Mouse (Mus musculus): Measurements from ENCODE around the gene Pate4. TPM values are rescaled to one million over a fixed set of nuclear protein-coding genes. Genes with fewer than 3 reads are reported as not detected.
A peak's percentile ranks its signal among the peaks of the same experiment; 100 is the strongest.
"Not testable (repeated sequence)": the region's sequence is repeated elsewhere in the genome, so short reads cannot be mapped to it uniquely, and the experiment has no call there.

Pate4 gene
- polyA plus RNA-seq (2015; fragmentation: Nextera tagmentation; extraction: Ambion mirVana), result not detected in 2 replicates

GRCm38 (mm10) chr9:35611841-35612240 lies at the start of gene Pate4:
Gene Pate4, minus strand, starts transcription at chr9:35611941.
- Histone ChIP-seq H3K4me1 (no peaks in the 10 kb centered on the region), H3K36me3 (no peaks in the 10 kb centered on the region), H3K4me3 (replicated peaks) (no peak within 1 kb of the TSS), H3K9ac (no peak within 1 kb of the TSS), H3K27me3 (no peaks in the 10 kb centered on the region; the same call in 1 of the 2 replicates), H3K4me2 (no peak within 1 kb of the TSS), H3K9me3 (replicated peaks) (no peaks in the 10 kb centered on the region), H3K27ac (no peak within 1 kb of the TSS)
- WGBS, result 89% methylated on average over 1 of the region's 1 CpGs
- no peak for ATAC-seq (replicated peaks; ENCODE audit: low FRiP score)

GRCm38 (mm10) chr9:35648102-35648501 lies 36.4 kb upstream of the Pate4 start, which contains the start of gene Pate3:
Gene Pate3, minus strand, starts transcription at chr9:35648202.
- H3K27me3 ChIP-seq, result no peaks in the 10 kb centered on the region
- H3K4me1 ChIP-seq, result no peaks in the 10 kb centered on the region
- no peaks in the 10 kb centered on the region for H3K36me3 ChIP-seq
- 74% methylated on average over 1 of the region's 1 CpGs for WGBS
- H3K27ac ChIP-seq, result no peak within 1 kb of the TSS
- no peak within 1 kb of the TSS for H3K9ac ChIP-seq
- no peaks in the 10 kb centered on the region for H3K9me3 ChIP-seq (replicated peaks)
- H3K4me2 ChIP-seq, result no peak within 1 kb of the TSS
- no peak within 1 kb of the TSS for H3K4me3 ChIP-seq (replicated peaks)
- no peak for ATAC-seq (replicated peaks; ENCODE audit: low FRiP score)

- Histone ChIP-seq H3K9ac (no peak overlapping the region), H3K27ac (no peak overlapping the region), H3K4me3 (replicated peaks) (no peak overlapping the region), H3K9me3 (replicated peaks) (no peaks in the 10 kb centered on the region), H3K4me1 (no peaks in the 10 kb centered on the region), H3K27me3 (no peaks in the 10 kb centered on the region), H3K36me3 (no peaks in the 10 kb centered on the region), H3K4me2 (no peak overlapping the region)
- WGBS, result 91% methylated on average over 1 of the region's 1 CpGs
- no peak for ATAC-seq (replicated peaks; ENCODE audit: low FRiP score)
Measured at GRCm38 (mm10) chr9:35632981-35633380, 21.2 kb upstream of the Pate4 start.

- H3K4me1 ChIP-seq; H3K27me3 ChIP-seq; H3K4me3 ChIP-seq (replicated peaks); H3K9ac ChIP-seq; H3K9me3 ChIP-seq (replicated peaks); H3K27ac ChIP-seq; ATAC-seq (replicated peaks; ENCODE audit: low FRiP score); H3K4me2 ChIP-seq; H3K36me3 ChIP-seq: not testable (repeated sequence)
- 62% methylated on average over 2 of the region's 2 CpGs for WGBS
Measured at GRCm38 (mm10) chr9:35616784-35617183, 5.0 kb upstream of the Pate4 start.

- Histone ChIP-seq H3K4me2 (no peak overlapping the region), H3K4me3 (replicated peaks) (no peak overlapping the region), H3K27ac (no peak overlapping the region), H3K9ac (no peak overlapping the region), H3K36me3 (no peaks in the 10 kb centered on the region), H3K9me3 (replicated peaks) (no peaks in the 10 kb centered on the region), H3K27me3 (no peaks in the 10 kb centered on the region; the same call in 1 of the 2 replicates), H3K4me1 (no peaks in the 10 kb centered on the region)
- no peak for ATAC-seq (replicated peaks; ENCODE audit: low FRiP score)
- 20% methylated on average over 2 of the region's 2 CpGs for WGBS
Measured at GRCm38 (mm10) chr9:35614005-35614404, 2.3 kb upstream of the Pate4 start.

GRCm38 (mm10) chr9:35607647-35608405 lies 3.9 kb downstream of the Pate4 start:
- H3K4me3 ChIP-seq (replicated peaks), result no peak overlapping the region
- no peaks in the 10 kb centered on the region for H3K9me3 ChIP-seq (replicated peaks)
- no peak overlapping the region for H3K4me2 ChIP-seq
- no peak overlapping the region for H3K9ac ChIP-seq
- no peaks in the 10 kb centered on the region for H3K27me3 ChIP-seq
- no peak for ATAC-seq (replicated peaks; ENCODE audit: low FRiP score)
- no peaks in the 10 kb centered on the region for H3K4me1 ChIP-seq
- WGBS, result 74% methylated on average over 8 of the region's 8 CpGs
- H3K36me3 ChIP-seq, result no peaks in the 10 kb centered on the region
- H3K27ac ChIP-seq, result no peak overlapping the region

- ATAC-seq (replicated peaks; ENCODE audit: low FRiP score), result peak; percentile 60; the same call in 1 of the 2 replicates
- no peak overlapping the region for H3K9ac ChIP-seq
Measured at GRCm38 (mm10) chr9:35592903-35593302, 18.8 kb downstream of the Pate4 start.

GRCm38 (mm10) chr9:35587674-35588073 lies 24.1 kb downstream of the Pate4 start:
- 71% methylated on average over 1 of the region's 1 CpGs for WGBS
- ATAC-seq (replicated peaks; ENCODE audit: low FRiP score), result no peak
- no peak overlapping the region for H3K9ac ChIP-seq

More at GRCm38 (mm10) chr9:35592903-35593302, 18.8 kb downstream of the Pate4 start:
- H3K36me3 ChIP-seq, result no peaks in the 10 kb centered on the region
- 10% methylated on average over 2 of the region's 2 CpGs for WGBS
- no peaks in the 10 kb centered on the region for H3K9me3 ChIP-seq (replicated peaks)
- no peak overlapping the region for H3K4me2 ChIP-seq
- no peaks in the 10 kb centered on the region for H3K27me3 ChIP-seq
- no peaks in the 10 kb centered on the region for H3K4me1 ChIP-seq
- H3K27ac ChIP-seq, result no peak overlapping the region
- no peak overlapping the region for H3K4me3 ChIP-seq (replicated peaks)

GRCm38 (mm10) chr9:35574416-35574815 lies 37.3 kb downstream of the Pate4 start:
- no peak for ATAC-seq (replicated peaks; ENCODE audit: low FRiP score)
- H3K36me3 ChIP-seq, result no peaks in the 10 kb centered on the region
- peak overlapping the region; percentile 31 for H3K4me3 ChIP-seq (replicated peaks)
- peak overlapping the region; percentile 54 for H3K4me2 ChIP-seq
- H3K27me3 ChIP-seq, result peaks cover 33% of the 10 kb centered on the region
- H3K9me3 ChIP-seq (replicated peaks), result no peaks in the 10 kb centered on the region
- 4% methylated on average over 32 of the region's 32 CpGs for WGBS
- H3K27ac ChIP-seq, result no peak overlapping the region
- peaks cover 8% of the 10 kb centered on the region; the same call in 1 of the 2 replicates for H3K4me1 ChIP-seq
- no peak overlapping the region for H3K9ac ChIP-seq

More at GRCm38 (mm10) chr9:35587674-35588073, 24.1 kb downstream of the Pate4 start:
- H3K27ac ChIP-seq, result no peak overlapping the region
- no peaks in the 10 kb centered on the region for H3K4me1 ChIP-seq
- no peak overlapping the region for H3K4me3 ChIP-seq (replicated peaks)
- no peaks in the 10 kb centered on the region for H3K36me3 ChIP-seq
- no peaks in the 10 kb centered on the region for H3K9me3 ChIP-seq (replicated peaks)
- no peaks in the 10 kb centered on the region for H3K27me3 ChIP-seq
- H3K4me2 ChIP-seq, result no peak overlapping the region

GRCm38 (mm10) chr9:35570663-35571062 lies 41.1 kb downstream of the Pate4 start:
- WGBS, result 6% methylated on average over 5 of the region's 5 CpGs

GRCm38 (mm10) chr9:35569571-35570534 lies 41.9 kb downstream of the Pate4 start, which contains the start of the genes Pate2 and Hyls1:
Gene Pate2, plus strand, starts transcription at chr9:35570284.
Gene Hyls1, minus strand, starts transcription at chr9:35570398.
- H3K4me1 ChIP-seq, result peaks cover 12% of the 10 kb centered on the region; the same call in 1 of the 2 replicates
- peaks cover 26% of the 10 kb centered on the region for H3K27me3 ChIP-seq
- peaks cover 33% of the 10 kb centered on the region for H3K36me3 ChIP-seq
- peak within 1 kb of the TSS; percentile 83 for H3K9ac ChIP-seq
- peak within 1 kb of the TSS; percentile 95 for H3K27ac ChIP-seq
- peak within 1 kb of the TSS; percentile 88 for H3K4me3 ChIP-seq (replicated peaks)
- under 1% methylated on average over 86 of the region's 86 CpGs for WGBS
- peak; percentile 98 for ATAC-seq (replicated peaks; ENCODE audit: low FRiP score)
- H3K9me3 ChIP-seq (replicated peaks), result no peaks in the 10 kb centered on the region
- H3K4me2 ChIP-seq, result peak within 1 kb of the TSS; percentile 82

More at GRCm38 (mm10) chr9:35570663-35571062, 41.1 kb downstream of the Pate4 start:
- H3K9ac ChIP-seq, result peak overlapping the region; percentile 83; the same call in 1 of the 2 replicates
- H3K4me3 ChIP-seq (replicated peaks), result peak overlapping the region; percentile 88
- peaks cover 29% of the 10 kb centered on the region for H3K27me3 ChIP-seq
- H3K4me1 ChIP-seq, result peaks cover 12% of the 10 kb centered on the region; the same call in 1 of the 2 replicates
- peak overlapping the region; percentile 95; the same call in 1 of the 2 replicates for H3K27ac ChIP-seq
- H3K9me3 ChIP-seq (replicated peaks), result no peaks in the 10 kb centered on the region
- H3K4me2 ChIP-seq, result peak overlapping the region; percentile 82
- peak; percentile 23; the same call in 1 of the 2 replicates for ATAC-seq (replicated peaks; ENCODE audit: low FRiP score)
- peaks cover 24% of the 10 kb centered on the region for H3K36me3 ChIP-seq

Data from kidney, embryonic 15.5 days (tissue).